Mouse (Mus musculus): ENCODE data around the gene Gng7. TPM values are rescaled to one million over a fixed set of nuclear protein-coding genes. Genes with fewer than 3 reads are reported as not detected.

Gene Gng7
- polyA plus RNA-seq, 1 experiment = 4.1 TPM

DNA sequence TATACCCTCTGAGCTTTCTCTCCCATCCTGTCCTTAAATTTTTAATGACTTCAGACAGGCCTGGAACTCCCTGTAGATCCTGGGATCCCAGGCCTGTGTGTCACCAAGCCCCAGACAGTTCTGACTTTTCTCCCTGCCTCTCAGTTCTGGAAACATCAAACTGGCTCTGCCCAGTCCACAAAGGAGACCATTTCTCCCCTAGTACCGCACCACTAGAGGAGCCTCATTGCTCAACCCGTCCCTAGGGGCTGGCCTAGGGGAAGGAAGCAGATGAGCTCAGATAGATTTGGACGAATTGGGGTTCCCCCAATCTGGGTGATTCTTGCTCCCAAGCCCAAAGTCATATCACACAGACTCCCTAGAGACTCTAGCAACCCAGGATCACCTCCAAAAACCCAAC is 79.5 kb downstream of the Gng7 start:
- H3K9ac ChIP-seq (ENCODE audit: low read depth, poor library complexity, severe bottlenecking) = no peak overlapping the region
- TF ChIP-seq POLR2A (IDR thresholded peaks at IDR 0.05; ENCODE audit: insufficient read depth, low read length) = no peak
- no peak for TF ChIP-seq CTCF (IDR thresholded peaks at IDR 0.05; ENCODE audit: low read depth, low read length)
- TF ChIP-seq EP300 (IDR thresholded peaks at IDR 0.05; ENCODE audit: insufficient read depth, low read depth, low read length) = no peak
- no peaks in the 10 kb centered on the region for H3K9me3 ChIP-seq (replicated peaks; ENCODE audit: control insufficient read depth, insufficient read depth, low read length, poor library complexity, severe bottlenecking)
- no peaks in the 10 kb centered on the region for H3K27me3 ChIP-seq (ENCODE audit: control insufficient read depth, insufficient read depth, low read length, poor library complexity, severe bottlenecking)
- H3K27ac ChIP-seq (ENCODE audit: insufficient read depth, low read length) = no peak overlapping the region
- H3K36me3 ChIP-seq (ENCODE audit: control insufficient read depth, insufficient read depth, low read length, poor library complexity, severe bottlenecking) = peaks cover 9% of the 10 kb centered on the region
- peaks cover 18% of the 10 kb centered on the region for H3K4me1 ChIP-seq (ENCODE audit: control insufficient read depth, insufficient read depth, low read length)
- no peak overlapping the region for H3K4me3 ChIP-seq (ENCODE audit: low read depth, low read length)

DNA sequence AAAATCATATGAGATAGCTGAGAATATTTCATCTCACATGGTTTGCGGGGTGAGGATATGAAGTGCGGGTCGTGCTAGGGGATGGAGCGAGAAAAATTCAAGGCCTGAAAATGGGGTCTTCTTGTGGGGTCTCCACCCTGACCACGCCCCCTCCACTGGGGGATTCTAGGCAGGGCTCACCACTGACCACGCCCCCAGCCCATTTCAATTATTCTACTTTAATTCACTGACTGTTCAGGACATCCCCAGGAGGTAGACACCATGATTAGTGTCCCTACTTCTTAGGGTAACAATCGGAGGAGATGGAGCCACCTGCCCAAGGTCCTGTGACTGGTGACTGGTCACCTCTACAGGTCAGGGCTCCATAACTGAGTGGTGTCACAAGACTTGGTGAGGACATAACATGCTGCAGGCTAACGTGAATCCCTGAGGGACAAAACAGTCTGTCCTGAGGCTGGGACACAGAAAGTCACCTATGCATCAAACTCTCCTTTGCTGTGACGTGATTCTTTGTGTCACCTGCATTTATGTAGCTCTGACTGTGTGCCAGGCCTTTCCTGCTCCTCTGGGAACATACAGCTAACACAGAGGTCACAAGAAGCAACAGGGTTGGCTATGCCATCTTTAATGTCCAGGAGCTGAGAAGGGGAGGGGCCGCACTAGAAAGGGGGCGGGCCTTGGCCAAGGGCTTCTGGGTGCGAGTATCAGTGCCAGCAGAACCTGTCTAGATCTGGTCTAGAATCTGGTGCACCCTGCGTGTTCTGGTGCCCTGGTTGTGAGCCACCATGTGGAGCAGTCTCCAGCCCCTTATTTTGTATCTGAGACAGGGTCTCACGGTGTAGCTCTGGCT is 80.4 kb downstream of the Gng7 start:
- TF ChIP-seq EP300 (IDR thresholded peaks at IDR 0.05; ENCODE audit: insufficient read depth, low read depth, low read length) = no peak
- no peak for TF ChIP-seq CTCF (IDR thresholded peaks at IDR 0.05; ENCODE audit: low read depth, low read length)
- no peak for TF ChIP-seq POLR2A (IDR thresholded peaks at IDR 0.05; ENCODE audit: insufficient read depth, low read length)
- H3K27ac ChIP-seq (ENCODE audit: insufficient read depth, low read length) = no peak overlapping the region
- no peaks in the 10 kb centered on the region for H3K27me3 ChIP-seq (ENCODE audit: control insufficient read depth, insufficient read depth, low read length, poor library complexity, severe bottlenecking)
- peaks cover 18% of the 10 kb centered on the region for H3K4me1 ChIP-seq (ENCODE audit: control insufficient read depth, insufficient read depth, low read length)
- H3K9me3 ChIP-seq (replicated peaks; ENCODE audit: control insufficient read depth, insufficient read depth, low read length, poor library complexity, severe bottlenecking) = no peaks in the 10 kb centered on the region
- H3K9ac ChIP-seq (ENCODE audit: low read depth, poor library complexity, severe bottlenecking) = no peak overlapping the region
- H3K36me3 ChIP-seq (ENCODE audit: control insufficient read depth, insufficient read depth, low read length, poor library complexity, severe bottlenecking) = peaks cover 9% of the 10 kb centered on the region
- no peak overlapping the region for H3K4me3 ChIP-seq (ENCODE audit: low read depth, low read length)

DNA sequence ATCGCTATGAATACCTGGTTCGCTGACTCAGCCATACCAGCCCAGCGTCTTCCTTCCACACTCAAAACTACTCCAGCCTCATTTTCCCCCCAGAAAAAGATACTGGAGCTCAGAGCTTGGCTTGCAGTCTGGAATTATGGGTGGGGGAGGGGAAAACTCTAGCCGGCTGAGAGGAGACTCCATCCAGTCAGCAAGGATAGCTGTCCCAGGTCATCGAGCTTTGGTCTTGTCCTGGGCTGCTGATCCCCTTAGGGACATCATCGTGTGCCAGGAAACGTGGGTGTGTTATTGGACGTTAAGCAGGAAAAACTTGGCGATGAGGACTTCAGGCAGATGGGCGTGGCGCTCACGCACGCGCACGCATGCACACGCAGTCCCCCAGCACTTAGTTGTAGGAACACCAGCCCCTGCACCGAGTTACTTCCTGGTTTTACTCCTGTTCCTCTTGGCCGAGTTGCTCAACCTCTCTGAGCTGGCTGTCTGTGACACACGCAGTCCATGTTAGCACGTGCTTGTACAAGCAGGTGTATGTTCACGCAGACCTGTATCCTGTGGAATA is 81.2 kb downstream of the Gng7 start:
- H3K27me3 ChIP-seq (ENCODE audit: control insufficient read depth, insufficient read depth, low read length, poor library complexity, severe bottlenecking) = no peaks in the 10 kb centered on the region
- H3K4me1 ChIP-seq (ENCODE audit: control insufficient read depth, insufficient read depth, low read length) = peaks cover 13% of the 10 kb centered on the region
- H3K9ac ChIP-seq (ENCODE audit: low read depth, poor library complexity, severe bottlenecking) = no peak overlapping the region
- H3K36me3 ChIP-seq (ENCODE audit: control insufficient read depth, insufficient read depth, low read length, poor library complexity, severe bottlenecking) = peaks cover 9% of the 10 kb centered on the region
- TF ChIP-seq CTCF (IDR thresholded peaks at IDR 0.05; ENCODE audit: low read depth, low read length) (no peak), EP300 (IDR thresholded peaks at IDR 0.05; ENCODE audit: insufficient read depth, low read depth, low read length) (no peak), POLR2A (IDR thresholded peaks at IDR 0.05; ENCODE audit: insufficient read depth, low read length) (no peak)
- H3K9me3 ChIP-seq (replicated peaks; ENCODE audit: control insufficient read depth, insufficient read depth, low read length, poor library complexity, severe bottlenecking) = no peaks in the 10 kb centered on the region
- peak overlapping the region; percentile 18; the same call in 1 of the 2 replicates for H3K4me3 ChIP-seq (ENCODE audit: low read depth, low read length)
- H3K27ac ChIP-seq (ENCODE audit: insufficient read depth, low read length) = no peak overlapping the region

DNA sequence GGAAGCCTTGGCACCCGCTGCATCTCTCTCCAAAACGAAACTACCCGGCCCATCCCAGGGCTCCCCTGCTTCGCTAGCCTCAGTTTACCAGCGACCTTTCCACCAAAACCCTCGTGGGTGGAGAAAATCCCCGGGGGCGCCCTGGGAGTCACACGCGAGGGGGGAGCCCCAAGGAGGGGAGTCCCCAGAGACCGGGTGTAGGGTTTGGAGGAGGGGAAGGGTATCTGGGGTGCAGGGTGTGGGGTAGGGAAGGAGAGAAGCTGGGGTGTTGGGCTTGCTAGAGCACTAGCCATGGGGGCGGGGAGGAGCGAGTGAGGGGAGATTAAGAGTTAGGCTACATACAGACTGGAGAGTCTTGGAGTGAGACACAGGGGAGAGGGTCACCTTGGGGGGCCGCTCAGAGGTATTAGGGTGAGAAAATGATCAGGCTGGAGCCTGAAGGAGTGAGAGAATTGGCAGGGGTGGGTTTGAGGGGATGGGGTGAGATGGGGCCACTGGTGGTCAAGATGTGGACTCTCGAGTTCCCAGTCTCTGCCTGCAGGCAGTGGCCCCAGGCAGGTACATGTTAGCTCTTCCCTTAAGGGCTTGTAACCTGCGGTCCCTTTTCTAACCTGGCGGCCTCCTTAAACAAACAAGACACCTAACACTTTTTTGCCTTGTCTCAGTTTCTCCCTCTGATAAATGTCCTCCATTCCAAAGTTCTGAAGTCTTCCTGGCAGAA is 81.9 kb downstream of the Gng7 start:
- peaks cover 11% of the 10 kb centered on the region for H3K4me1 ChIP-seq (ENCODE audit: control insufficient read depth, insufficient read depth, low read length)
- H3K36me3 ChIP-seq (ENCODE audit: control insufficient read depth, insufficient read depth, low read length, poor library complexity, severe bottlenecking) = peaks cover 9% of the 10 kb centered on the region
- no peaks in the 10 kb centered on the region for H3K27me3 ChIP-seq (ENCODE audit: control insufficient read depth, insufficient read depth, low read length, poor library complexity, severe bottlenecking)
- H3K9ac ChIP-seq (ENCODE audit: low read depth, poor library complexity, severe bottlenecking) = peak overlapping the region; percentile 48; the same call in 1 of the 2 replicates
- no peak overlapping the region; the same call in 1 of the 2 replicates for H3K4me3 ChIP-seq (ENCODE audit: low read depth, low read length)
- no peaks in the 10 kb centered on the region for H3K9me3 ChIP-seq (replicated peaks; ENCODE audit: control insufficient read depth, insufficient read depth, low read length, poor library complexity, severe bottlenecking)
- TF ChIP-seq POLR2A (IDR thresholded peaks at IDR 0.05; ENCODE audit: insufficient read depth, low read length) = no peak
- TF ChIP-seq EP300 (IDR thresholded peaks at IDR 0.05; ENCODE audit: insufficient read depth, low read depth, low read length) = no peak
- no peak for TF ChIP-seq CTCF (IDR thresholded peaks at IDR 0.05; ENCODE audit: low read depth, low read length)
- H3K27ac ChIP-seq (ENCODE audit: insufficient read depth, low read length) = no peak overlapping the region

DNA sequence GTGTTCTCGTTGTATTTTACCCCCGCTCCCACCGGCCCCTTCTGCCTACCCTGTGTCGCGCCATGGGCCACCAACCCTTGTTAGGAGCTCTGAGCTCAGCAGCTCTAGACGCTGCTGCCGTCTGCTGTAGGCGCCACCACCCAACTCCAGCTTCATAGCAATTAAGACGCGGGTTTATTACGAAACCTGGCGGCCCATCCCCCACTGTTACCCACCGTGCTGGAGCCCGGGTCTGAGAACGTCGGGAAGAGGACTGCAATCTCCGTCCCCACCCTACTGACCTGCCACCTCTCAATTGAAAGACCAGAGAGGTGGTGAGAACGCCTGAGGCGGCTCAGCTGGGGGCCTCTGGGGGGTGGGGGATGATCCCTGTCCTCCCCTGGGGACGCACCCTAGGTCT is 82.5 kb downstream of the Gng7 start:
- Histone ChIP-seq H3K9ac (ENCODE audit: low read depth, poor library complexity, severe bottlenecking) (peak overlapping the region; percentile 48), H3K27ac (ENCODE audit: insufficient read depth, low read length) (no peak overlapping the region), H3K4me3 (ENCODE audit: low read depth, low read length) (peak overlapping the region; percentile 54; the same call in 1 of the 2 replicates), H3K4me1 (ENCODE audit: control insufficient read depth, insufficient read depth, low read length) (peaks cover 6% of the 10 kb centered on the region), H3K27me3 (ENCODE audit: control insufficient read depth, insufficient read depth, low read length, poor library complexity, severe bottlenecking) (no peaks in the 10 kb centered on the region), H3K9me3 (replicated peaks; ENCODE audit: control insufficient read depth, insufficient read depth, low read length, poor library complexity, severe bottlenecking) (no peaks in the 10 kb centered on the region), H3K36me3 (ENCODE audit: control insufficient read depth, insufficient read depth, low read length, poor library complexity, severe bottlenecking) (peaks cover 9% of the 10 kb centered on the region)
- TF ChIP-seq CTCF (IDR thresholded peaks at IDR 0.05; ENCODE audit: low read depth, low read length) = no peak
- TF ChIP-seq EP300 (IDR thresholded peaks at IDR 0.05; ENCODE audit: insufficient read depth, low read depth, low read length) = peak; percentile 77
- no peak for TF ChIP-seq POLR2A (IDR thresholded peaks at IDR 0.05; ENCODE audit: insufficient read depth, low read length)
